Mouse (Mus musculus) heart, embryonic 13.5 days (tissue): ENCODE results near the gene Mbd3. TPM values are rescaled to one million over a fixed set of nuclear protein-coding genes. Genes with fewer than 3 reads are reported as not detected.

ENCODE experiments used
- ATAC-seq: fragments of 200-750 bp; cut with Nextera tagmentation; 2 replicates; pipeline ENCODE4 v1.8.0; 2017; ENCODE audit warnings: moderate TSS enrichment; ENCODE audit not compliant: insufficient number of reproducible peaks, low FRiP score, low TSS enrichment; ENCODE audit errors: extremely low read depth
- H3K27ac ChIP-seq: fragments of 300-500 bp; sonication (generic); replicated peaks from 2 replicates; pipeline ENCODE4 v1.5.1; 2015; ENCODE audit warnings: moderate library complexity, mild to moderate bottlenecking, inconsistent platforms
- H3K27me3 ChIP-seq: fragments of 300-500 bp; sonication (generic); replicated peaks from 2 replicates; pipeline ENCODE4 v1.6.1; 2015; ENCODE audit warnings: mild to moderate bottlenecking, inconsistent platforms
- H3K36me3 ChIP-seq: fragments of 300-500 bp; sonication (generic); 2 replicates; pipeline ENCODE4 v1.6.1; 2015; ENCODE audit warnings: mild to moderate bottlenecking, inconsistent platforms
- H3K4me1 ChIP-seq: fragments of 300-500 bp; sonication (generic); 2 replicates; pipeline ENCODE4 v1.6.1; 2015; ENCODE audit warnings: inconsistent platforms
- H3K4me2 ChIP-seq: fragments of 300-500 bp; sonication (generic); 2 replicates; pipeline ENCODE4 v1.6.1; 2015; ENCODE audit warnings: inconsistent platforms, mild to moderate bottlenecking, moderate library complexity
- H3K4me3 ChIP-seq: fragments of 300-500 bp; sonication (generic); 2 replicates; pipeline ENCODE4 v1.5.1; 2015; ENCODE audit warnings: moderate library complexity, mild to moderate bottlenecking, inconsistent platforms
- H3K9ac ChIP-seq: fragments of 300-500 bp; sonication (generic); 2 replicates; pipeline ENCODE4 v1.6.1; 2015; ENCODE audit warnings: inconsistent platforms, mild to moderate bottlenecking, moderate library complexity
- H3K9me3 ChIP-seq: fragments of 300-500 bp; sonication (generic); 2 replicates; pipeline ENCODE4 v1.6.1; 2016; ENCODE audit warnings: inconsistent platforms
- WGBS: fragments of 180-500 bp; shearing (Covaris S2); methylation state at CpG from one replicate; pipeline ENCODE4 v1.1.7; 2015; ENCODE audit warnings: mixed read lengths; 5-methylcytosine and 5-hydroxymethylcytosine counted together
- polyA plus RNA-seq: library from polyadenylated mRNA; unstranded; fragments of >200 nt; fragmentation: Nextera tagmentation; extraction: Ambion mirVana; gene quantifications from 2 replicates; pipeline ENCODE4 v1.2.1, GENCODE M21; 2015

The Mbd3 gene
- polyA plus RNA-seq, 1 experiment from 2014 or later: 170 TPM

GRCm38 (mm10) chr10:80384115-80384639 is 15.2 kb downstream of the Mbd3 start:
- H3K36me3 ChIP-seq: peaks cover 54% of the 10 kb centered on the region
- no peak overlapping the region for H3K27ac ChIP-seq
- H3K4me1 ChIP-seq: peaks cover 48% of the 10 kb centered on the region
- no peaks in the 10 kb centered on the region for H3K9me3 ChIP-seq
- peak overlapping the region; percentile 99 for H3K9ac ChIP-seq
- no peaks in the 10 kb centered on the region for H3K27me3 ChIP-seq
- ATAC-seq: no peak
- H3K4me3 ChIP-seq: peak overlapping the region; percentile 91; the same call in 1 of the 2 replicates
- WGBS: 85% methylated on average over 4 of the region's 4 CpGs
- peak overlapping the region; percentile 86 for H3K4me2 ChIP-seq

DNA sequence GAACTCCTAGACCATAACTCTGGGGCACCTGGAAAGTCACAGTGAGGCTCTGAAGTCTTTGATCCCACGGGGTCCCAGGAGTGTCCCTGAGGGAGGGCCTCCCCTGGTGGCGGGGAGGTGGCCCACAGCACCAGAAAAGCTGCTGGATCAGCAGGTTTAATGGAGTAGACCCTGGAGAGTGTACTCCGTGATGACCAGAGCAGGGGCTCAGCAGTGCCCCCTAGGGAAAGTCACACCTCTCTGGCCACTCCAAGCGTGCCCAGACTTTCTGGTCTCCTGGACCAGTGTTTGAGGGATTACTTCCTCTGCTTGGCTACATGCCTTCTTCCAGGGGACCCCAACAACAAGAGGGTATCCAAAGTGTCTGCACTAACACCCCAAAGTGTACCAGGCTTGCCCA is 15.9 kb downstream of the Mbd3 start:
- peaks cover 43% of the 10 kb centered on the region for H3K4me1 ChIP-seq
- 65% methylated on average over 4 of the region's 4 CpGs for WGBS
- H3K9me3 ChIP-seq: no peaks in the 10 kb centered on the region
- peak overlapping the region; percentile 86; the same call in 1 of the 2 replicates for H3K4me2 ChIP-seq
- peak overlapping the region; percentile 99 for H3K9ac ChIP-seq
- ATAC-seq: no peak
- no peak overlapping the region for H3K27ac ChIP-seq
- no peak overlapping the region for H3K4me3 ChIP-seq
- H3K27me3 ChIP-seq: no peaks in the 10 kb centered on the region
- H3K36me3 ChIP-seq: peaks cover 54% of the 10 kb centered on the region

- WGBS: 89% methylated on average over 7 of the region's 7 CpGs
- Histone ChIP-seq H3K27me3 (no peaks in the 10 kb centered on the region), H3K9me3 (no peaks in the 10 kb centered on the region), H3K4me3 (no peak overlapping the region), H3K27ac (no peak overlapping the region), H3K4me2 (no peak overlapping the region), H3K4me1 (peaks cover 37% of the 10 kb centered on the region), H3K36me3 (peaks cover 54% of the 10 kb centered on the region), H3K9ac (no peak overlapping the region)
- ATAC-seq: no peak
These were observed 16.5 kb downstream of the Mbd3 start for GRCm38 (mm10) chr10:80382641-80383365.

GRCm38 (mm10) chr10:80377716-80378115 is 21.6 kb downstream of the Mbd3 start:
- H3K9me3 ChIP-seq: no peaks in the 10 kb centered on the region
- 37% methylated on average over 10 of the region's 10 CpGs for WGBS
- no peaks in the 10 kb centered on the region for H3K4me1 ChIP-seq

DNA sequence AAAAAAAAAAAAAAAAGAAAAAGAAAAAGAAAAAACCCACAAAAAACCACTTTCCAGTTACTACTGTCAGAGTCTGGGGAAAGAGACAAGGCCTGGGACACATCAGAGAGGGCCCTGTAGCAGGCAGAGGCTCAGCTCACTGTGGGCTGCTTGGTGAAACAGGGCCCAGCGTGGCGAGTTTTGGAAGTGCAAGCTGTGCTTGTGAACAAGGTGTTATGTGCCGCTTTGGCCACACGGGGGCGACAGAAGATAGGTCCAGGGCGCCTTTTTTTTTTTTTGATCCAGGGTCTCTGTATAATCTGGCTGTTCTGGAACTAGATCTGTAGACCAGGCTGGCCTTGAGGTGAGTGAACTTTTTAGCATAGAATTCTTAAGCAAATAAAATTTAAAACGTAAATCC is 23.2 kb downstream of the Mbd3 start:
- Histone ChIP-seq H3K4me3 (no peak overlapping the region), H3K4me2 (no peak overlapping the region), H3K9ac (no peak overlapping the region), H3K27me3 (peaks cover 13% of the 10 kb centered on the region), H3K4me1 (peaks cover 5% of the 10 kb centered on the region; the same call in 1 of the 2 replicates), H3K27ac (no peak overlapping the region), H3K36me3 (peaks cover 16% of the 10 kb centered on the region), H3K9me3 (no peaks in the 10 kb centered on the region)
- WGBS: 2% methylated on average over 7 of the region's 7 CpGs
- ATAC-seq: no peak

More at GRCm38 (mm10) chr10:80377716-80378115, 21.6 kb downstream of the Mbd3 start:
- Histone ChIP-seq H3K4me3 (no peak overlapping the region), H3K4me2 (no peak overlapping the region), H3K9ac (no peak overlapping the region), H3K27ac (no peak overlapping the region), H3K27me3 (peaks cover 7% of the 10 kb centered on the region), H3K36me3 (peaks cover 31% of the 10 kb centered on the region)
- ATAC-seq: no peak

- H3K9ac ChIP-seq: no peak overlapping the region
- H3K4me1 ChIP-seq: peaks cover 5% of the 10 kb centered on the region; the same call in 1 of the 2 replicates
- ATAC-seq: no peak
- no peaks in the 10 kb centered on the region for H3K36me3 ChIP-seq
- whole genome bisulfite sequencing: 17% methylated on average over 6 of the region's 6 CpGs
- H3K27me3 ChIP-seq: peaks cover 22% of the 10 kb centered on the region
- no peak overlapping the region for H3K4me2 ChIP-seq
- no peak overlapping the region for H3K27ac ChIP-seq
- no peaks in the 10 kb centered on the region for H3K9me3 ChIP-seq
- H3K4me3 ChIP-seq: no peak overlapping the region
These were observed 25.3 kb downstream of the Mbd3 start for GRCm38 (mm10) chr10:80374063-80374462.

DNA sequence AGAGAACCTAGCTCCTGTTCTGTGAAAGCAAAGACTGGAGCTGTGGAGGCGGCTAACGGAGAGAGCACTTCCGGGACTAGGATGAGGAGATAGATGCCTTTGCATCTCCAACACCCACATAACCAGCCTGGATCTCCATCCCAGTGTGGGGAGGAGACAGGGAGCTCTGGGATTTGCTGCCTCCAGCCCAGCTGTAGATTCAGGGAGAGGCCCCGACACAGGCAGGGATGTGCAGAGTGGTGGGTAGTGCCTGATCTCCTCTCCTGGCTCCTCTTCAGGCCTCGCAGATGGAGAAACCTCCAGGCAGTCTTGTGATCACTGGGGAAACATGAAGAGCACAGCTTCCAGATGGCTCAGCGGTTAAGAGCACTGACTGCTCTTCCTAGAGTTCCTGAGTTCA is 26.6 kb downstream of the Mbd3 start:
- 73% methylated on average over 6 of the region's 6 CpGs for WGBS
- ATAC-seq: no peak
- Histone ChIP-seq H3K4me3 (no peak overlapping the region), H3K9me3 (no peaks in the 10 kb centered on the region), H3K27ac (no peak overlapping the region), H3K27me3 (peaks cover 25% of the 10 kb centered on the region), H3K36me3 (no peaks in the 10 kb centered on the region), H3K4me2 (no peak overlapping the region), H3K9ac (no peak overlapping the region), H3K4me1 (peaks cover 5% of the 10 kb centered on the region; the same call in 1 of the 2 replicates)

DNA sequence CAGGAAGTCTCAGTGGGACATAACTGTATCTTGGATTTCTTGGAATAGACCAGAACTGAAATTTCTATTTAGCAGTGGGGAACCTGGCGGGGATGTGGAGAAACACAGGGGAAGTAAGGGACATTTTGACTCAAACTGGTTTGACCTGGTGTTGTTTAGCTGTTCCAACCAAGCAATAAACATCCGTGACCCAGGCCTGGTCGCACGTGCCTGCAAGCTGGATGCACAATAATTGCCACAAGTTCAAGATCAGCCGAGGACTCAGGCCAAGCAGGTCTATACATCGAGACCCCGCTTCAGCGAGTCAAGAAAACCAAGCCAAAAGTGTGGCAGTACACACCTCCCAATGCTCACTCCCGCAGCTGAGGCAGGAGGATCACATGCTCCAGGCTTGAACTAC is 27.4 kb downstream of the Mbd3 start:
- no peak for ATAC-seq
- no peaks in the 10 kb centered on the region for H3K36me3 ChIP-seq
- peak overlapping the region; percentile 46 for H3K4me2 ChIP-seq
- H3K27me3 ChIP-seq: peaks cover 33% of the 10 kb centered on the region
- no peak overlapping the region for H3K9ac ChIP-seq
- H3K4me1 ChIP-seq: peaks cover 5% of the 10 kb centered on the region; the same call in 1 of the 2 replicates
- H3K4me3 ChIP-seq: 0 out of 2 replicates have a peak overlapping the region, but pooled peaks have one; percentile 38
- no peaks in the 10 kb centered on the region for H3K9me3 ChIP-seq
- 50% methylated on average over 9 of the region's 9 CpGs for WGBS
- H3K27ac ChIP-seq: no peak overlapping the region

GRCm38 (mm10) chr10:80371411-80371966 is 27.9 kb downstream of the Mbd3 start:
- Histone ChIP-seq H3K4me3 (peak overlapping the region; percentile 38), H3K27me3 (peaks cover 38% of the 10 kb centered on the region), H3K9ac (peak overlapping the region; percentile 61; the same call in 1 of the 2 replicates), H3K36me3 (no peaks in the 10 kb centered on the region), H3K9me3 (no peaks in the 10 kb centered on the region), H3K27ac (no peak overlapping the region), H3K4me2 (peak overlapping the region; percentile 46), H3K4me1 (peaks cover 5% of the 10 kb centered on the region; the same call in 1 of the 2 replicates)
- no peak for ATAC-seq
- 3% methylated on average over 12 of the region's 12 CpGs for WGBS

DNA sequence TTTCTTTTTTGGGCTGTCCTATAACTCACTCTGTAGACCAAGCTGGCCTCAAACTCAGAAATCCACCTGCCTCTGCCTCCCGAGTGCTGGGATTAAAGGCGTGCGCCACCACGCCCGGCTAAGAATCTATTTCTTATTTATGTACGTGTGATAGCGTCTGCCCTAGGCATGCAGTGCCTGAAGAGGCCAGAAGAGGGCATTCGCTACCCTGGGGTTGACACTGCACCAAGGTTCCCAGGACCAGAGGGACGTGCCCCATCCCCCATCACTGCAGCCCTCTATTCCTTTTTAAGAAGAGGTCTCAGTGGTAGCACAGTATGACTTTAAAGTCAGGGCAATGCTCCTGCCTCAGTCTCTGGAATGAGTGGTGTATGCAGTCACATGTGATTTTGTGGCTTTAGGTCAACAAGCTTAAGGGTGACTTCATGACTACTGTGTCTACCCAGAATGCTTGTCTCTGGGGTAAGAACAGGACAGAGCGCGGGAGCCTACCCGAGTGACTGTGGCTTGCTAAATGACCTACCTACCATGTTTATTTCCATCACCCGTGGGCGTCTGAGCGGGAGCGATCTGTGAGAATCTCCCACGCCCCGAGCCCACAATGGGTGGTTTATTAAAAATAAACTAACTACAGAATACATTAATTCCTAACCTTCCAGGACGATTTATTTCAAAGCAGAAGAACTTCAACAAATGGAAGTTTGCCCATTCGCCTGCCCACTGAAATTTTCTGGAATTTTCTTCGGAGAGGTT is 29.2 kb downstream of the Mbd3 start:
- 73% methylated on average over 21 of the region's 21 CpGs for WGBS
- Histone ChIP-seq H3K4me2 (no peak overlapping the region), H3K27me3 (peaks cover 49% of the 10 kb centered on the region), H3K9me3 (no peaks in the 10 kb centered on the region), H3K4me3 (no peak overlapping the region), H3K27ac (no peak overlapping the region), H3K9ac (no peak overlapping the region), H3K36me3 (no peaks in the 10 kb centered on the region), H3K4me1 (peaks cover 5% of the 10 kb centered on the region; the same call in 1 of the 2 replicates)
- no peak for ATAC-seq

DNA sequence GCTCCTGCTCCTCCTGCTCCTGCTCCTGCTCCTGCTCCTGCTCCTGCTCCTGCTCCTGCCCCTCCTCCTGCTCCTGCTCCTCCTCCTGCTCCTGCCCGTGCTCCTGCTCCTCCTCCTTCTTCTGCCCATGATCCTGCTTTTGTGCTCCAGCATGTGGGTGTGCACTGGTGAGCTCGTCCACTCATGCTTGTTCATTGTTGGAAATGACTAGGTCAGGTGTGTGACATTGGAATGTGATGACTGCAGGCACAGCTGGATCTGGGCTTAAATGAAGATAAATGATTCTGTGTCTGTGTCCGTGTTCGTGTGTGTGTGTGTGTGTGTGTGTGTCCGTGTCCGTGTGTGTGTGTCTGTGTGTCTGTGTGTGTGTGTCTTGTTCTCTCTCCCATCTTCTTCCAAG is 31.0 kb downstream of the Mbd3 start:
- Histone ChIP-seq H3K4me2 (no peak overlapping the region), H3K4me3 (no peak overlapping the region), H3K27me3 (peaks cover 66% of the 10 kb centered on the region), H3K9ac (no peak overlapping the region), H3K4me1 (peaks cover 5% of the 10 kb centered on the region; the same call in 1 of the 2 replicates), H3K36me3 (no peaks in the 10 kb centered on the region), H3K9me3 (no peaks in the 10 kb centered on the region), H3K27ac (no peak overlapping the region)
- WGBS: 83% methylated on average over 6 of the region's 6 CpGs
- no peak for ATAC-seq
